Mouse (Mus musculus): ENCODE results near the gene Bbs12.

The Bbs12 gene

DNA sequence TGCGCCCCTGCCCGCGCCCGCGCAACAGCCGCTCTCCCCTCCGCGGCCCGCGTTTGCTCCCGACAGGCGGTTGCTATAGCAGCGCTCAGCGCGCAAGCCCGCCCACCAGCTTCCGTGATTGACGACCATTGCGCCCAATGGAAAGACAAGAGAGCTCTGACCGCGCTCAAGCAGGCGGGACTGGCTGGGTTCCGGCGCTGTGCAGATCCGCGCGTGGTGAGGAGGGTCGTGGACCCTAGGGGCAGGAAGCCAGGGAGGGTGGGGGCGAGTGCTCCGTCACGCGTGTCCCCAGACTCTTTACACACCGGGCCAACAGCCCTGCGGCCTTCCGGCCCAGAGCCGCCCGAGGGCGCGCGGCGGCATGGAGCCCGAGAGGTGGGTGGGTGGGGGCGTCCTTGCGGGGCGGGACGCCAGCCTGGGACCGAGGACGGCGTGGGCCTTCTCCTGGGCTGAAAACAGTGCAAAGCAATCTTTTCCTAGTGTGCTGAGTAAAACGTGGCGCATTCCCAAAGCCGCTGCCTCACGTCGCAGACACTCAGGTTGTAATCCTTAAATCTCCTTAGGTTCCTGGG is at the start of gene Bbs12, which contains the start of gene Cetn4:
Gene Bbs12, plus strand, starts transcription at position 185 of the 572 bp plus-strand sequence.
Gene Cetn4, minus strand, starts transcription at position 339 of the 572 bp plus-strand sequence.
- DNase-seq (ENCODE audit: low spot score), result peak; percentile 91

DNA sequence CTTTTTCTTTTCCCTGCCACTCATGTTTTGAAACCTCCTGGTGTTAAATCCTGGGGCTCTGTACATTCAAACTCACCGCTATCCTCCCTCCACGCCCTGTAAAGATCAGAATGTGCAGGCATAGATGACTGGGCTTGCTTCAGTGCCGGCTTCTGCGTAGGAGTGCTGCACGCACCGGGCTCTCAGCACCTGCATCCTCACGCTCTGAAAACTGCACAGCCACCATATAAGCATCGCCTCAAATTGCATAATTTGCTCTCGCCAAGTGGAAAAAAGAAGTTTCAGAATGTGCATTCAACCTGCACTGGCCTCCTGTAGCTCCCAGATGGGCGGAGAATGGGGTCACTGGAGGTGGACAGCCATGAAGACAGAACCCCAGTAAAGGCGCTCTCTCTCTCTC is 44.0 kb upstream of the Bbs12 start:
- no peak for DNase-seq (ENCODE audit: low spot score)

GRCm38 (mm10) chr3:37269926-37270325 is 42.4 kb upstream of the Bbs12 start:
- DNase-seq (ENCODE audit: low spot score), result no peak

DNA sequence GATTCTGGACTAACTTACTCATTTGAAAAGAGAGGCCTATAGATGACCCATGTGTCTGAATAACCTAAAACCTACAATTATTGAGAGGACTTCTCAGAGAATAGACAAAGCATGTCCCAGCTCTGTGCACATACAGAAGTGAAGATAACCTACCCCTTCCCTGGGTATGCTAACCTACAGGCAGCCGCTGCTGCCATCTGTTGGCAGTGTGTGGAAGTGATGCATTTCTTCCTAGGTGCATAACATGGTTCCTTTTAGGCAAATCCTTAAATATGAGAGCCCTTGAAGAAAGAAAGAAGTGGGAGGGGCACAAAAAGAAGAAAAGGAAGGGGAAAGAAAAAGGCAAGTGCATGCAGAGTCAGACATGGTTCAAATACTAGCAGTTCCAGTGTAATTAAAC is 41.1 kb upstream of the Bbs12 start:
- peak; percentile 57 for DNase-seq (ENCODE audit: low spot score)

- DNase-seq (ENCODE audit: low spot score), result peak; percentile 28
These were observed 39.3 kb upstream of the Bbs12 start for GRCm38 (mm10) chr3:37273092-37273491.

- DNase-seq (ENCODE audit: low spot score), result no peak
These were observed 37.7 kb upstream of the Bbs12 start for GRCm38 (mm10) chr3:37274661-37275060.

GRCm38 (mm10) chr3:37280221-37280620 is 32.1 kb upstream of the Bbs12 start:
- no peak for DNase-seq (ENCODE audit: low spot score)

DNA sequence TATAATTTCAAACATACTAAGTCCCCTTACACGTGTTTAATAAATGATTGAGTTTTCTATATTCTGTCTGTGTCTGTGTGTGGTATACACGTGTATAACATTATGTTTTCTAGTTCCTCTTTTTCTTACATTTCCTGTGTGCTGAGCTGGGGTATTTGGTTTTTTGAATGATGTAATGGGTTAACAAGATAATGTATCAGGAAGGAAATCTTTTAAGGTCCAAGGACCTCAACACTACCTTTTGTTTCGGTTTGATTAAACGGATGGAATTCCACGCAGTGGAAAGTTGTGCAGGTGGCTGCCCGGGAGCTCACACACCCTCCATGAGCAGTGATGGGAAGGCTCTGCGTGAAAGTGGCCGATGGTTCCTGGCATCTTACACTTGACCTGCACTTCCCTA is 31.5 kb upstream of the Bbs12 start:
- no peak for DNase-seq (ENCODE audit: low spot score)

GRCm38 (mm10) chr3:37282299-37282922 is 29.9 kb upstream of the Bbs12 start:
- no peak for DNase-seq (ENCODE audit: low spot score)

DNA sequence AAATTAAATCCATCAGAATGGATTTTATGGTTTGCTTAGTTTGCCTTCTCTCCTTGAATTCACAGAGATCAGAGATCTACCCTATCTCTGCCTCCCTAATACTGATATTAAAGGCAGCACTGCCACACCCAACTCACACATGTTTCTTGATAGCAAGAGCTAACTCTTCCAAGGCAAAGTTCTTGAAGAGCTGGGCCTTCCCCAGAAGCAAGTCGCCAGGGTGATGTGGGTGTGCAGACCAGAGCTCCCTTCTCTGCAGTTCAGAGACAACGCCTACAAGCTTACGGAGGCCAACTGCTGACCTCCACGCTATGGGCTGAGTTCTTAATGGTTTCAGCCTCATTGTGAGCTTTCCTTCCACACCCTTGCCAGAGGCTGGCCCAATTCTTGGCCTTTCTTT is 29.1 kb upstream of the Bbs12 start:
- no peak for DNase-seq (ENCODE audit: low spot score)

- DNase-seq (ENCODE audit: low spot score), result no peak
These were observed 23.1 kb upstream of the Bbs12 start for GRCm38 (mm10) chr3:37289237-37289636.

GRCm38 (mm10) chr3:37290881-37291541 is 21.3 kb upstream of the Bbs12 start:
- no peak for DNase-seq (ENCODE audit: low spot score)

DNA sequence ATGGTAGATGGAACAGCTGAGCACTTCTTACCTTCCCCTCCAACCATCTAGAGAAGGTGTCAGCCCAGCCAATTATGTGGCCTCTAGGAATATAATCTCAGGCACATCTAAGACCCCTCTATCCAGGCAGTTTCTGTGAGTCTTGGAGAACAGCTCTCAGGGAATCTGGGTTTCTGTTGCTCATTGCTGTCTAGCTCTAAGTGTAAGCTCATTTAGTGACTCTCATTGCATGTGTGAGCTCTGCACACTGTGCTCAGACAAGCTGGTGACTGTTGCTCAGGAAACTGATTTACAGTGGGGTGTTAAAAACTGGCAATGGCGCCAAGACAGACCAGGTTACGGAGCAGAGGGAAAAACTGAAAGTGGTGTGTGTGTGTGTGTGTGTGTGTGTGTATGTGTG is 20.4 kb upstream of the Bbs12 start:
- no peak for DNase-seq (ENCODE audit: low spot score)

- DNase-seq (ENCODE audit: low spot score), result no peak
These were observed 19.7 kb upstream of the Bbs12 start for GRCm38 (mm10) chr3:37292654-37293053.

DNA sequence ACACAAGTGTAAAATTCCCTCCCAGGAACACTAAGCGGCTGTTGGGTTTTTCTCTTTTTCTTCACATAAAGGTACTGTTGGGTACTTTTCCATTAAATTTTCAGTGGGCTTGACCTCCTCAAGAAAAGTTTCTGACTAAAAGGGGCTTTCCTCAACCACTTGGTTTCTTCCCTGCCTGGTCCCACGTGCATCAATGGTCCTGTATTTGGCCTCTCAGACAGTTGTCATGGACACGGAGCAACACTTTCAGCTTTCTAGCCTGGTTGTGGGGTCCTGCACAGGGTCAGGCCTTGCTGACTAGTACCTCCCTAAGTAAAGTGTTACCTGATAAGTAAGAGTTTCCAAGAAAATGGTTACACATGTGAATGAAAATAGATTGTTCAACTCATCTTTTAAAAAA is 12.9 kb upstream of the Bbs12 start:
- DNase-seq (ENCODE audit: low spot score), result no peak

DNA sequence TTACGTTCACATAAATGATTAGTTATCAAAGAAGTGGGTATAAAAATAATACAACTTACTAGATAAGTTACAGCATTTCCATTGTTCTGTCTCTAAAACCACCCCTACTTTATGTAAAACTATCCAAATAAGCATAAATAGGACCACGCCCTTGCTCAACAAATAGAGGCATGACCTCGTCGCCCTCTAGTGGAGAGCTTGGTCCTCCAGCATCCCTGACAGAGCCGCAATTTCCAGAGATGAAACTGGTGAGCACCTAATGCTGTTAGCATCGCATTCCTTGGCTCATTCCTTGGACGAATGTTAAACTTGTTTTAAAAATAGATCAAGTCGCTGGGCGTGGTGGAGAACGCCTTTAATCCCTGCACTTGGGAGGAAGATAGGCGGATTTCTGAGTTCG is 9.7 kb upstream of the Bbs12 start:
- peak; percentile 60 for DNase-seq (ENCODE audit: low spot score)

DNA sequence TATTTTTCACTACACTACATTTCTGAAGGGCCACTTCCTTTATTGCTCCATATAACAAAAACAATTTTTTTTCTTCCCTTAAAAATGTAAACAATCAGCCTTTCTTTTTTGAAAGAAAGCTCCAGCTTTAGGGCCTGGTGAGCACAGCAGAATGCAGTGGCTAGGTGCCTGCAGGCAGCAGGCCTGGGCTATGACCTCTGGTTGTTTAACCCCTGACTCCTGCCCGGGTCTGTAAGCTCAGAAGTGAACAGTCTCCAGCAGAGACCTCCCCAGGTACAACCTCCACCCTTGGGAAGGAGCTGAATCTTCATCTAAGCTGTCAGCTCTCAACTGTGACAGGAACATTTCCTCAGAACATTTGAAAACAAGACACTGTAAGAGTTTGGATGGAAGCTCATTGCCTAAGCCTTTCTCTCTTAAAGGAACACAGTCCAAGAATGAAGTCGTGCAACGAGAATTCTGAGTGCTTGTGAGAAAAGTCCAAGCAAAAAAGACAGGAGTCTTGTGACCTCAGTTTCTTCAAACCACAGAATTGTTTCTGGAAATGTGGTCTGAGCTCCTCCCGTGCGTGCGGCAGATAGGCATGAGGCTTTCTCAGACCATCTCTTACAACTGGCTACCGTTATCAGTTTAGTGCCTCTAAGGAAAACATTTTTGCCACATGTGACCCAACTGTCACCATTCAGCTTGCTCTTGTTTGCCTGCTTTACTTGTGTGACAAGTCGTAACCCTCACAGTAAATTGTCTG is 8.8 kb upstream of the Bbs12 start:
- DNase-seq (ENCODE audit: low spot score), result no peak

DNA sequence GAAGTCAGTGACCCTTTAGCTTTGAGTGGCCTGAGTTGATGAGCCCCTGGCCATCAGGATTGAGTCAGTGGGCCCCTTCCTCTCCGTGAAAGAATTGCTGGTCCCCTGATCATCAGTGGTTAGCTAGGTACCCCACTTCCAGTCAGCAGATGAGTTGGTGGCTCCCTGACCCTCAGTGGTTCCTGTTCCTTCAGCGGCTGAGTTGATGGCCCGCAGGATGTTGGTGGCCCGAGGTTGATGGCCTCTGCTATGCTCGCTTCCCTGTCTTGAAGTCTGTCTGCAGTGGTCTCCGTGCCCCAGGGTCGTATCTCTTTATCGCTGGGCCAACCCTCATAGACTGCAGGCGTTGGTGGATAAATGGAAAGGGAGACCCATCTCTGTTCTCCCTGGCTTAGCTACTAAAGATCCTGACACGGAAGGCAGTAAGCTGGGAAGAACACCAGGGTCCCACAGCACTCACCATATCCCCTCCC is 421 bp upstream of the Bbs12 start:
- no peak for DNase-seq (ENCODE audit: low spot score)

DNA sequence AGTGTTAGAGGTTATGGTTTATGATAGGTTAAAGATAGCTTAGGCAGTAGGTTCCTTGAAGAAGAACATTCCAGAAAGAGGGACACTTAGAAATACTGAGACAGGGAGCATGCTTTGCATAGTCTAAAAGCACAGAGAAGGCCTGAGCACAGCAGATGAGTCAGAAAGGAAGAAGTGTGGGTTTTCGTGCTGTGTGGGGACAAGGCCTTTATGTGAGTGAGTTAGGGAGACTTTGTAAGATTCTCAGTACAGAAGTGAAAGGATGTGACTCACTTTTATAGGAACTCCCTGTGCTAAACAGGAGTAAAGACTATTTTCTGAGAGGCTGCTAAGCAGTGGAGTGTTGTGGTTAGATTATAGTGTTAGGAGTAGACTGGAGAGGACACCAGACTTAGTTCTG is 1.0 kb downstream of the Bbs12 start:
- DNase-seq (ENCODE audit: low spot score), result peak; percentile 41

GRCm38 (mm10) chr3:37316233-37316632 is 3.9 kb downstream of the Bbs12 start:
- no peak for DNase-seq (ENCODE audit: low spot score)

DNA sequence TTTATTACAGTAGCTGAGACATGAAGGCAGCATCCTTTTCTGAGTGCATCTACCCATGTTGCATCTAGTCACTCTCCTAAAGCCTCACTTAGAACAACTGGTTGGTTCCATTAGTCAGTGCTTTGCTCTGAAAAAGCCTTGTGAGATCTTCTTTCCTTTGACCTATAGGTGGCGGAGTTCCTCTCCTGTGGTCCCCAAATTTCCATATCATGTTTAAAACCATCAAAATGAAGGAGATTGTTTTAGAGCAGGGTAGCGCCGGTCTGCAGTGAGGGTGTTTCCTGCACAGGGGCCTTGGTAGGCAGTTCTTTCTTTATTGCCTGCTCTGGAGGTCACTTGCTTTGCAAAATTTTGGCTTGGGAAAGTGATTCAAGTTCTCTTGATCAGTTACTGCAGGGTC is 12.0 kb downstream of the Bbs12 start:
- DNase-seq (ENCODE audit: low spot score), result no peak

- DNase-seq (ENCODE audit: low spot score), result no peak
These were observed 13.2 kb downstream of the Bbs12 start for GRCm38 (mm10) chr3:37325317-37326112.

Measured in T-cell, adult 2 months (primary cell).